ENCODE assay signal across 25 mouse cellular contexts in the genomic region with DNA sequence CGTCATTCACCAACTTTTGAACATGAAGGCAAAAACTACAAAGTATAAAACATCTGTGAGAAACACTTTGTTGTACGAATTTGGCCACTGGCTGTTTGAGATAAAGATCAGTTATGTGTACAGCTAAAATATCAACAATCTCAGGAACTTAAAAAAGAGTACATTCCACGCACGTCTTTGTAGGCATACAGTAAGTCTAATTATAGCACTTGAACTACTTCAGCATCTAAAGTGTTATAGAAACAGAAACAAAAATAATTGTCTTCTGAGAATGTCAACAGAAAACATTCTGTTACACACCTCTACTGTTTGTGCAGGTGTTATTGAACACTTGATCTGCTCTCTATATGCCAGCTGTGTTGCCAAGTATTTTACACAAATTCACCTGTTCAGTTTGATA.
"Had no signal": no experiment of that assay in that cellular context is flagged by ENCODE, and none has a peak within 500 bp of the region (broad histone marks: within the 10 kb centered on the region; RNA-seq: fewer than 3 reads in every experiment).

No protein-coding gene starts in this region.

- H3K36me3 ChIP-seq: heart, embryonic 10.5 days; heart, embryonic 12.5 days; hindbrain, embryonic 10.5 days; hindbrain, embryonic 12.5 days; intestine, embryonic 15.5 days; limb, embryonic 13.5 days had no signal

- H3K4me2 ChIP-seq: heart, embryonic 12.5 days; hindbrain, embryonic 12.5 days; hindbrain, embryonic 14.5 days; intestine, embryonic 15.5 days; limb, embryonic 13.5 days had no signal

- H3K27ac ChIP-seq: gastrocnemius, adult 2 months; heart, embryonic 10.5 days; hindbrain, embryonic 10.5 days; hindbrain, embryonic 12.5 days; hindbrain, embryonic 14.5 days; intestine, embryonic 15.5 days; layer of hippocampus, adult 2 months; limb, embryonic 13.5 days had no signal

- H3K9me3 ChIP-seq: heart, embryonic 10.5 days; heart, embryonic 12.5 days; hindbrain, embryonic 10.5 days; hindbrain, embryonic 12.5 days; intestine, embryonic 15.5 days; limb, embryonic 13.5 days had no signal

- H3K9ac ChIP-seq: heart, embryonic 12.5 days; hindbrain, embryonic 12.5 days; hindbrain, embryonic 14.5 days; intestine, embryonic 15.5 days; limb, embryonic 13.5 days had no signal

- H3K4me1 ChIP-seq: heart, embryonic 10.5 days; heart, embryonic 12.5 days; hindbrain, embryonic 12.5 days; intestine, embryonic 15.5 days; limb, embryonic 13.5 days had no signal

- H3K27me3 ChIP-seq: heart, embryonic 12.5 days; hindbrain, embryonic 12.5 days; intestine, embryonic 15.5 days; limb, embryonic 13.5 days had no signal

- DNase-seq: gastrocnemius, adult 2 months; gastrocnemius, postnatal 10 days; gastrocnemius, postnatal 25 days; heart, adult 18-20 months; heart, postnatal 10 days; heart, postnatal 4 days; kidney, adult 18-20 months; kidney, adult 8-10 months; kidney, postnatal 10 days; kidney, postnatal 25 days; kidney, postnatal 4 days; layer of hippocampus, postnatal 36 days; left cerebral cortex, postnatal 4 days had no signal

- H3K4me3 ChIP-seq: gastrocnemius, adult 2 months; heart, embryonic 10.5 days; heart, embryonic 12.5 days; hindbrain, embryonic 10.5 days; hindbrain, embryonic 12.5 days; intestine, embryonic 15.5 days; layer of hippocampus, adult 2 months; limb, embryonic 13.5 days had no signal

- ATAC-seq: forebrain, embryonic 16.5 days; hindbrain, embryonic 16.5 days; inflammation-experienced regulatory T-cells, adult 6 months; intestine, embryonic 15.5 days; intestine, postnatal 0 days had no signal
